Mouse (Mus musculus): ENCODE data around the gene Pum3.
"Not testable (repeated sequence)": the region's sequence is repeated elsewhere in the genome, so short reads cannot be mapped to it uniquely, and the experiment has no call there.

The Pum3 gene

DNA sequence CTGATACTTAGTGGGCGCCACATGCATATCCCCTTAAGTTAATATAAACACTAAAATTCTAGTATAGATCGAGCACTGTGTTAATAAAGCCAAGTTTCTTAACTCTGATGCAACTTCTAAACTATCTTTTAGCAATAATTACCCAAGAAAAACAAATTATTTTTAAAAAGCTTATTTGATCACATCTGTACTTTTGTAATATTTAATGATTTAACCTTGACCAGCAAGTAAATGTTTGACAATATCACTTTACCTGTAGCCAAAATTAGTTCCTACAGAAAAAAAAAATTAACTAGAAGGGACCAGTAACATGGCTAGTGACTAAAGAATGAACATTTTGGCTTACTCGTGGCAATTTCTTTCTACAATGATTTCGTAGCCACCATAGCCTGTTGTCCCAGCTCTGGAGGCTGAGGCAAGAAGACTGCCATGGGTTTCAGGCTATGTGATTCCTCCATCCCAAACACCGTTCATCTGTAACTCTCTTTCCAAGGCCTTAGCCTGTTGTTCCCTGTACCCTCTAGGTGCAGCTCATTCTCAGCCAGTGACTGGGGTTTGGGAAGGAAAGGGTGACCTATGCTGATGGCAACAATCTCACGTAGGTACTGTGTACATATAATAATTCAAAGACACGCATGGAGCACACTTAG is 35.2 kb downstream of the Pum3 start:
- no peak for DNase-seq (ENCODE audit: low read depth, low spot score)

DNA sequence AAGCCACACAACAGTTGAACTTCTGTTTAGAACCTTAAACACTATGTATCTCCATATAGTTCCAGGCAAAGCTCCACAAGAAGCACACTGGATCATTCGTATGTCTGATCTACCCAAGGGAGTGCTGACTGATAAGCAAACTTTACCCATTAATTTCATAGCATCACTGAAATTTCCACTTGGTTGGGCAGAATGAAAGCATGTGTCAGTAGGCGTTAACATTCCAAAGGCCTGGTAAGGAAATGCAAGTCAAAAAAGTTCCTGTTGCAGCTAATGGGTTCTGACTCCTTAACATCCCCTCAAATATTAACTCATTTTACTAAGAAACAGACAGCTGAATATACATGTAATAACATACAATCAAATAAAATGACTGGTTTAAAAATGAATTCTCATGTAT is 37.2 kb downstream of the Pum3 start:
- DNase-seq (ENCODE audit: low read depth, low spot score) = no peak

DNA sequence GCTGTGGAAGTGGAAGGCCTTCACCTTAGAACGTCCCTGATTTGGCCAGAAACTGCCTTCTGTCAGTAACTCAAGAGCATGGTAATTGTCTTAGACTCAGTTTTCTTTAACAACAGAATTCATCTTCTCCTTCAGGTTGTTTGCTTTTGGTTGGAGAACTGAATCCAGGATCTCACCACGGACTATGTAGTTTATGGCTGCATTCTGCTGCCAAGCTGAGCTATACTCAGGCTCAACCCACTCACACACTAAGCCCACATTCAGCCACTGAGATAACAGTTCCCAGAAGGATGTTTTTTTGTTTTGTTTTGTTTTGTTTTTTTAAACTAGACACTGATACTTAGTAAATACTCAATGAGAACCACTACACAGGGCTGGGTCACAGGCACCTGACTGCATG is 38.3 kb downstream of the Pum3 start:
- no peak for DNase-seq (ENCODE audit: low read depth, low spot score)

DNA sequence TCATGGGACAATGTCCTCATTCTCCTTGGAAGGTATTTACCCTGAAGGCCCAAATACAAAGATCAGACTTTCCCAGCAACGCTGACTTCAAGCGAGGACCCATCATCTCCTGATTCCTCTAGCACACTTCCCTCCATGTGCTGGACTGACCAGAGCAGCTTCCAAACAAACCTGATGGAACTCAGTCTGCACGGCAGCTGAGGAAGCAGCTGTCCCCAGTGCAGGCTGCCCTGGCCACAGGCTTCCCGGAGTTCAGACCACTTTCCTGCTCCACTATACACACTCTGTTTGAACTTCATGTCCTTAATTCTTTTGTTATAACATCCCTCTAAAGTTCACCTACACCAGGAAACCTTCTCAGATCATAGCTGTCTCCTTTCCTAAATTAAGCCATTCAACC is 40.1 kb downstream of the Pum3 start:
- DNase-seq (ENCODE audit: low read depth, low spot score) = not testable (repeated sequence)

DNA sequence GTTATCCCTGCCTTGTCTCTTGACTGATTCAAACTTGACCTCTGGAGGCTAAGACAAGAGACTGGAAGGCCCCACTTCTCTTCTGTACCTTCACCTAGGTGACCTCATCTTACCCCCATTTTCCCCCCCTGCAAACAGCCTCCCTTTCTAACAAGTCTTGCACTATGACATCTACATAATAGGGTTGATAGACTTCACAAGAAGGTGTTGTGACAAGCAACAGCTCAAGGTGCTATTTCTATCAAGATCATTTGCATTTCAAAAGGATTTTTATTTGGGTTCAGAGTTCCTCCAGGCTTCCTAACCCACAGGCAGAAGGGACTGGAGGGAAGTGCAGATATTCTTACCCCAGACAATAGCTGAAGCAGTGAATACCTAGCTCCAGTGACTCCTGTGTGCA is 44.3 kb downstream of the Pum3 start:
- no peak for DNase-seq (ENCODE audit: low read depth, low spot score)

DNA sequence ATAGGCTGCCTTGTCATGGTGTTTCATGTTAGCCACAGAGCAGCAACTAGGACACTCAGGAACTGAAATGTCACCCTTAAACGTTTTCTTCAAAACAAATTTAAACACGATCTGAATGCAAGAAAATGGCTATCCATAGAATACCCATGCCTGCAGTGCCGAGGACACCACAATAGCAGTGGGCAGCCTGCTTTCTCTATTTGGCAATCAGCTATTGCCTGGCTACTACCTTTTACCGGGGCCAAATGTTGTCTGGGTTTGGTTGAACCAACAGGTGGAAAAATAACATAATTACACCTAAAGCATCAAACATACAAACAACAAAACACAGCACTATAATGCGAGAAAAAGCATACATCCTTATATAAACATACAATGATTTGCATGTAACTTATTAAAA is 46.4 kb downstream of the Pum3 start:
- no peak for DNase-seq (ENCODE audit: low read depth, low spot score)

DNA sequence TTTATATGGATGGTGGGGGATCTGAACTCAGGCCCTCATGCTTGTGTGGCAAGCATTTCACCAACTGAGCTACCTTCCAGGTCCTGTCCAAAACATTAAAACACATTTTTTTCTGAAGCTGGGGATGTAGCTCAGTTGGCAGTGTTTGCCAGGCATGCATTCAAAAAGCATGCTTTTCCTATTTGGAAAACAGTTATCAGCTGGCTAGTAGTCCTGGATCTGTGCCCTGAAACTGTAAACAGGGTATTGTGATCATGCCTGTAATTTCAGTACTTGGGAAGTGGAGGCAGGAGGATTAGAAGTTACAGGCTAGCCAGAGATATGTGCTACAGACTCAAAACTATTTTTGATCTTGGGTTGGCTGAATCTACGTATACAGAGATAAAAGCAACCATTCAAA is 47.5 kb downstream of the Pum3 start:
- no peak for DNase-seq (ENCODE audit: low read depth, low spot score)

DNA sequence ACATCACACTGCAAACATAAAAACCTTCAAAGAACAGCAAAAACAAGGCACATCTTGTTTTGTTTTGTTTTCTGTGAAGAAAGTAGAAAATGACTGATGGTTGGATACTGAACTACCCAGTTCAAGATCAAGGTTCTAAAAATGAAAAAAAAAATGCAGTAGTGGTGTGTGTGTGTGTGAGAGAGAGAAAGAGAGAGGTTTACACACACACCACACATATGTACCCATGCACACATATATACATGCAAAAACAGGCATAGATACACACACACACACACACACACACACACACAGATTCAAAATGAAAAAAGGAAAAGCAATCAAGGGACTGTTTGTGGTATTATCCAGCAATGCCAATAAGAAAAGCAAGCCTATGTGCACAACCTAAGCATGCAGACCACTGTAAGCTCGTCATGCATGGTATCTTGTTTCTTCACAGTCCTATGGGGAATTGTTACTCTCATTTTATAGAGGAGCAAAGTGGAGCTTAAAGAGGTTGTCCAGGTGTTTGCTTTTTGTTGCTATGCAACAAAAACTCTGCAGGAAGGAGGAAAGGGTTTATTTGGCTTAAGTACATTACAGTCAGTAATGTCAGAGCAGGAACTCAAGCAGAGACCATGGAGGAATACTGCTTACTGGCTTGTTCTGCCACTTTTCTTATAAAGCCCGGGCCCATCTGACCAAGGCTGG is 49.8 kb downstream of the Pum3 start:
- DNase-seq (ENCODE audit: low read depth, low spot score) = no peak

DNA sequence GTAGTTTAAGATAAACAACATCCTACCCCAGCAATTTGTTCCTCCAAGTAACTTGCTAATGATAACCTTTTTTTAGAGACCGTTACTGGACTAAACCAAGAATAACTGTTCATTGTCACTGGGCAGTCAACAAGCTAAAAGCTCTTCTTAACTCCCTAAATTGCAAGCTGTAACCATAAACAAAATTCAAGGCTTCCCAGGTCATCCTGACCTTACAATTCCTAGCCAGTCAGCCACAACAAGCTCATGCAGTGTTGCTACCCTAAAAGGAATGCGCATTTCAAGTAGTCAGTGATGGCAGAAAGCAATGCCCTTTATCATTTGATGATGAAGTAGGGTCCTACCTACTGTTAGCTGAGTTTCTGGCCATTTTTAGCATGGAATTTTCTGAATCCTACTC is 58.8 kb downstream of the Pum3 start:
- DNase-seq (ENCODE audit: low read depth, low spot score) = no peak

DNA sequence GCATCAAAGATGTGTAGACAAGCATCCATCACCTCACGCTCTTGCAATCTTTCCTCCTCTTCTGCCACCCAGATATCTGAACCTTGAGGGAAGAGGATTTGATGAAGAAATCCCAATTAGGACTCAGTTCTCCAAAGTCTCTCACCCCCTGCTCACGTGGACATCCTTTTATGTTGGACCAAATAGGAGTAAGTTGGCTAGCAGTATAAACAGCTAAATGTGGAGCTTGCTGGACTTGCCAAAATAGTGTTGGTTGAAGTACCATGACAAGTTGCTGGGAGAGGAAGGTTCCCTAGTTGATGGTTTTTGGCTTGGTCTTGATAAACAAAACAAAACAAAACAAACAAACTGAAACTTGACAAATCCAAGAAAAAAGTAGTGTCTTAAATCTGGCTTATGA is 59.5 kb downstream of the Pum3 start:
- no peak for DNase-seq (ENCODE audit: low read depth, low spot score)

DNA sequence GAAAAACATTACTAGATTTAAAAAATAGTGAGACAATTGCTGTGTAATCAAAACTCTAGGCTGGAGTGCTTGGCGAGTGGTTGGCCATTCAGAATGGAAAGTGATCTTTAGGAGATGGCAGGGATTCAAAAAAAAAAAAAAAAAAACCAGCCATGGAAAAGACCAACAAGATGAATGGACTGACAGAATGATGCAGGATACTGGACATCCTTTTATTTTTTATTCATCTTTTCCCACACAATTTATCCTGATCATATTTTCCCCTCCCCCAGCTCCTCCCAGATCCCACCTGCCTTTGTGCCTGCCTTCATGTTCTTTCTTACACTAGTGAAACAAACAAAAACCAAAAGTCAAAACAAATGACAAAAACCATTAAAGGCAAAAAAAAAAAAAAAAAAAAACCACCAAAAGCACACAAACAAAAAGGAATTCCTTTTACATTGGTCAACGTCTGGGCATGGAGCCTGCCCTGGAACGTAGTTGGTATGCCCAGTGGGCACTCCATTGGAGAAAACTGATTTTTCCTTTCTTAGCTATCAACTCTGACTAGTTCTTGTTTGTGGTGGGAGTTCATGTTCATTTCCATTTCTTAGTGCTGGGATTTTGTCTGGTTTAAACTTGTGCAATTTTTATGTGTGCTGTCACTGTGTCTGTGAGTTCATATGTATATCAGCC is 60.0 kb downstream of the Pum3 start:
- peak; percentile 94 for DNase-seq (ENCODE audit: low read depth, low spot score)

DNA sequence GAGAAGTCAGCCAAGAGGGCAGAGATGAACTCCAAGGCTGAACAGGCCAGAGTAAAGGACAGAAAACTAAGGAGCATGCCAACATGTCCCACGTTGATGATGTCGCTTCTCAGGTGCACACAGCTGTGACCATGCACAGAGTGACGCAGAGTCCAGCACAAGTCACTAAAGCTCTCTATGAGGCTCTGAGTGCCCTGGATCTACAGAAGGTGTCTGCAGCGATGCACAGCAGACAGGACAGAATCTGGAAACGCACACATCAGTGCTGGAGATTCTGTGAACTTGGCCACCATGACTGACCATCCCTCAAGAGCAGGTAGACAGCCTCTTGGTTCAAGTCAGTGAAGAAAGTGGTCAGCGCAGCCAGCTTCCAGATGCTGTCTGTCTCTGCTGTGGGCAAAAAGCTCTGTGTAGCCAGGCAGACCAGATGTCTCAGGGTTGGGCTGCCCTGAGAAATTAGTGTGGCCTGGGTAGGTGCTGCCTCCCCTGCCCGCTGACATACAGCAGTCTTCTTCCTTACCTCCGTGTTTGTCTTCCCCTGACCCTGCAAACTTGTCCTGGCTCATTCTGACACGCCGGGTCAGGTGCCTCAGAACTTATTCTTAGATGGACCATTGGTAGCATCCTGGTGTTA is 63.4 kb downstream of the Pum3 start:
- DNase-seq (ENCODE audit: low read depth, low spot score) = no peak

DNA sequence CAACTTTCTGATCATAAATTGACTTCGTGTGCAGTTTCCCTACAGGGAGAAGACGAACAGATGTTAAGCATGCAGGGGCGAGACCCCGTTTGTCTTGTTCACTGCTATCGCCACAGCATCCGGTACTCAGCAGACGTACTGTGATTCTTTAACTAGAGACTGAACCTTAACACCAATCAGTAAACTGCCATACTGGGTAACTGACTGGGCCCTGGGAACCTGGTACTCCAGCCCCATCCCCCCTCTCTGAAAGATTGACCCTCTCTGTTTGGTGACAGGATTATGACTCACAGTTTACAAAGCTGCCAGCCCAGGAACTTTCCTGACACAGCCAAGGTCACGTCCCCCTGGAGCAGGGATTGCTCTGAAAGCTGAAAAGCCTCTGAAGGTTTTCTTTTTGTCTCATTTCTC is 65.1 kb downstream of the Pum3 start:
- DNase-seq (ENCODE audit: low read depth, low spot score) = peak; percentile 84

DNA sequence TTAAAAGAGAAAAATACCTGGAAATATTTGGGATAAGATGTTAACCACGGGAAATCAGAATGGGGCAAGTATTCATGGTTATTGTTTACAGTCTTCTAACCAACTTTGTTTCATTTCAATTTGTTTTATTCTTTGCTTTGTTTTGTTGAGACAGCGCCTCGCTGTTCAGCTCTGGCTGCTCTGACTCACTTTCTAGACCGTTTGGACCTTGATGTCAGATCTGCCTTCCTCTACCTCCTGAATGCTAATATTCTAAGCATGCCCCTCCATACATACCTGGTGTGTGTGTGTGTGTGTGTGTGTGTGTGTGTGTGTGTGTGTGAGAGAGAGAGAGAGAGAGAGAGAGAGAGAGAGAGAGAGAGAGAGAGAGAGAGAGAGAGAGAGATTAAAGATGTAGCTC is 65.7 kb downstream of the Pum3 start:
- DNase-seq (ENCODE audit: low read depth, low spot score) = no peak

DNA sequence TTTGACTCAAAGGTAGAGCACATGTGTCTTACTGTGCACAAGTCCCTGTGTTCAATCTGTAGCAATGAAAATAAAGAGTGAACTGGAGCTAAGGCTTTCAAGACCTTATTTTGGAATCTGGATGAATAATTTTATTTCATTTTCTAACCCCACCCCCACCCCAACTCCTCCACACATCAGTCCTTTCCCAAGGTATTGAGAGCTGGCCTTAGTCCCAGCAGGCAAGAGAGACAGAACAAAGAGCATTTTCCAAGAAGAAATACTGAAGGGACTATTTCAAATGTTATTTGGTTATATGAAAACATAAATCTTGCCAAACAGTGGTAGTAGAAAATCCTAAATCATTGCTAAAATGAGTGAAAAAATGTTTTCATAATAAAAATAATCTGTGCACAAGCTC is 69.2 kb downstream of the Pum3 start:
- no peak for DNase-seq (ENCODE audit: low read depth, low spot score)

DNA sequence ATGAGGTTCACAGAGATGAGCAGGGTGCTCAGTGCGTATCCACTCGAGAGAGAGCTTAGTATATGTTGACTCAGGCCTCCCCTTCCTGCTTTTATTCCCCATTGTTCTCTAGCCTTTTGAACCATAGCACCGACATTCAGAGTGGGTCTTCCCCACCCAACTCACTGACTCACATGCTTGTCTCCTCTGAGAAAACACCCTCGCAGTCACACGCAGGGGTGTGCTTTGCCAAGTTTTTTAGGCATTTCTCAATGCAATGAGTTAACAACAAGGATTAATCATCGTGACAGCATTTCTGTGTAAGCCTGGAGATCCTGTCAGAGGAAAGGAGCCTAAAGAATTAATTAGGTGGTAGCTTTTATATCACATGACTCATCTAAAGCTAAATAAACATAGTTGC is 77.9 kb downstream of the Pum3 start:
- DNase-seq (ENCODE audit: low read depth, low spot score) = peak; percentile 74

DNA sequence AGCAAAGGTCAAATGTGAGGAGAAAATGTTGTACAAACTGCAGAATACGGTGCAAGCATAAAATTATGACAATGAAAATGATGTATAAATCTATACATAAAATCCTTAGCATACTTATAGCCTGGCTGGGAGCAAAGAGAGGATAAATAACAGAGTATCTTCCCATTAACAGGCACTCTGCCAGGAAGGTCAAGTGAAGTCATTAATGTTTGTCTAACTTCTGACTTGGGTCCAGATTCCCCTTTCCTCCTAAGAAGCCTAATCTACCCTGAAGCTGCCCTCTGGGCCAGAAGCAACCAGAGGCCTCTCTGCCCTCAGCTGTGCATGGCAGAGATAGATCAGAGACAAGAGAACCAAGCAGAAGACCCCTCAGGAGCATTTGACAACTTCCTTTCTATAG is 83.1 kb downstream of the Pum3 start:
- no peak for DNase-seq (ENCODE audit: low read depth, low spot score)
